Mouse (Mus musculus) left cerebral cortex, postnatal 4 days (tissue): ENCODE measurements at regions not wholly inside any gene's neighbourhood (a gene's known extent, or its start where the extent isn't known, plus 50 kb on each side); places are given as distances from the start of the nearest gene placed in this dataset. TPM values are rescaled to one million over a fixed set of nuclear protein-coding genes. Genes with fewer than 3 reads are reported as not detected.

ENCODE experiments used
- microRNA-seq: library from miRNA; unstranded; fragments of <30 nt; microRNA quantifications from one replicate; pipeline ENCODE4 v1.2.0, GENCODE M21; 2022

Small RNA genes lying in the stretch of these regions (microRNA-seq; reads per million reads assigned to microRNA genes)
- not detected for gene Gm27684
